Mouse (Mus musculus) heart, embryonic 15.5 days (tissue): ENCODE results near the gene Ino80. TPM values are rescaled to one million over a fixed set of nuclear protein-coding genes. Genes with fewer than 3 reads are reported as not detected.
A peak's percentile ranks its signal among the peaks of the same experiment; 100 is the strongest.

ENCODE experiments used
- ATAC-seq: fragments of 200-750 bp; cut with Nextera tagmentation; replicated peaks from 2 replicates; pipeline ENCODE4 v1.8.0; 2017; ENCODE audit warnings: low read depth, moderate TSS enrichment; ENCODE audit not compliant: insufficient number of reproducible peaks, insufficient read depth, low FRiP score
- H3K27ac ChIP-seq: fragments of 300-500 bp; sonication (generic); 2 replicates; pipeline ENCODE4 v1.5.1; 2015; ENCODE audit warnings: mild to moderate bottlenecking, inconsistent platforms
- H3K27me3 ChIP-seq: fragments of 300-500 bp; sonication (generic); 2 replicates; pipeline ENCODE4 v1.6.1; 2015; ENCODE audit warnings: inconsistent platforms
- H3K36me3 ChIP-seq: fragments of 300-500 bp; sonication (generic); 2 replicates; pipeline ENCODE4 v1.6.1; 2015; ENCODE audit warnings: mild to moderate bottlenecking, inconsistent platforms
- H3K4me1 ChIP-seq: fragments of 300-500 bp; sonication (generic); replicated peaks from 2 replicates; pipeline ENCODE4 v1.6.1; 2015; ENCODE audit warnings: inconsistent platforms
- H3K4me2 ChIP-seq: fragments of 300-500 bp; sonication (generic); 2 replicates; pipeline ENCODE4 v1.6.1; 2015; ENCODE audit warnings: inconsistent platforms, mild to moderate bottlenecking, moderate library complexity
- H3K4me3 ChIP-seq: fragments of 300-500 bp; sonication (generic); 2 replicates; pipeline ENCODE4 v1.5.1; 2015; ENCODE audit warnings: mild to moderate bottlenecking, inconsistent platforms
- H3K9ac ChIP-seq: fragments of 300-500 bp; sonication (generic); 2 replicates; pipeline ENCODE4 v1.6.1; 2015; ENCODE audit warnings: mild to moderate bottlenecking, inconsistent platforms
- H3K9me3 ChIP-seq: fragments of 300-500 bp; sonication (generic); replicated peaks from 2 replicates; pipeline ENCODE4 v1.6.1; 2016; ENCODE audit warnings: inconsistent platforms
- WGBS: fragments of 180-500 bp; shearing (Covaris S2); methylation state at CpG from one replicate; pipeline ENCODE4 v1.1.7; 2015; ENCODE audit warnings: mixed read lengths; 5-methylcytosine and 5-hydroxymethylcytosine counted together
- polyA plus RNA-seq: library from polyadenylated mRNA; unstranded; fragments of >200 nt; fragmentation: Nextera tagmentation; extraction: Ambion mirVana; gene quantifications from 2 replicates; pipeline ENCODE4 v1.2.1, GENCODE M21; 2015

Ino80 gene
- polyA plus RNA-seq, 1 experiment from 2014 or later, result 2.5 TPM

DNA sequence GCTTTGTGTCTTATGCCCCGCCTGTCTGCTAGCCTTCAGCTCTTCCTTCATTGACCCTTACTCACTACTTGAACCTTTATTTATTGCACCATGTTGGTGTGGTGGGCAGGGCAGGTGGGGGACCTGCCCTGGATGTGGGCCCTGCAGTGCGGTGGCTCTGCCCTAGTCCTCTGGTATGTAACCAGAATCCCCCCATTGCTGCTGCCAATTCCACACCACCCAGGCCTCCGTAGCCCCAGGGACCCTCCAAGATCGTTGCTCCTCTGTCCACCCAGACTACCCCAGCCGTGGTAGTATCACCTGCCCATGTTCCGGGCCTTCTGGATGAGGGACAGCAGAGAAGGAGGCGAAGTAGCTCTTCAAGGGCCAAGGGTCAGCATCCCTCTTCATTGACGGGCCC, 123.8 kb downstream of the Ino80 start:
- WGBS, result 81% methylated on average over 8 of the region's 8 CpGs
- Histone ChIP-seq H3K27ac (no peak overlapping the region), H3K9ac (no peak overlapping the region), H3K4me3 (no peak overlapping the region), H3K4me1 (peaks cover 12% of the 10 kb centered on the region), H3K36me3 (no peaks in the 10 kb centered on the region), H3K9me3 (no peaks in the 10 kb centered on the region), H3K27me3 (peaks cover 26% of the 10 kb centered on the region), H3K4me2 (no peak overlapping the region)
- ATAC-seq, result no peak

DNA sequence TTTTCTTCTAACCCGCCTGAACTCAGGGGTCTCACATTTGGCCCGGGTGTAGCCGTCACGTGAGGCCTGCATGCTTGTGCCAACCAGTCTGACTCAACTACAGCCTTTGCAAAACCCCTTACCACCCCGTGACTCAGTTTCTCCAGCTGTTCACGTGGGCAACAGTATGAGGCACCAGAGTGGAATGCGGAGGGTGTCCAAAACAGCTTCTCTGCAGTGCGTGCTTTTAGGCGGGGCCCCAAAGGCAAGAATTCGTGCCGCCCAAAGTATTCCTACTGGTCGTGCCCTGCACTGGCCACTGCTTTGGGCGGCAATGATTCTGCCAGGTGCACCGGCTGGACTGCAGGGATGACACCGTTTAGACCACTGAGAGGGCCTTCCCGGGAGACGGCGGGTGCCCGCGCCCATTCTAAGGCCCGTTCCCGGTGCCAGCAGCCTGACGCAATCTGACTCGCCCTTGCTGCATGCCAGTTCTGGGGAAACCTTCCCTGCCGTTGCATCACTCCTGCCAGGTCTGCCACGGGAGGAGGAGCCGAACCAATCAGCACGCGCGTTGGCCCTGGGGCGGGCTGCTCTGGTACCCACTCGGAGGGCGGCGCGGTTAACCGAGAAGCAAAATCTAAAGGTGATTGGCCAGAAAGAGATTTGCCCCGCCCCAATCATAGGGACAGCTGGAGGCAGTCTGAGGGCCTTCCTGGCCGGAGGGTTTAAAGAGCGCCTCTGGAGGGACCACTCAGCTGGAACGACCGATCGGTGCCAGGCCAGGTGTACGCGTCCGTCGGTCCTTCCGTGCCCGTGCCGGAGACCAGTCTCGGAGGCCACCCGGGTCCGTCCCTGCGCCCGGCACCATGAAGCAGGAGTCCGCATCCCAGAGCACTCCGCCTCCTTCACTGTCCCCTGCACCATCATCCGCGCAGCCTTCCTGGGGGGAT, 126.7 kb downstream of the Ino80 start, which contains the start of gene Chac1:
Gene Chac1, plus strand, starts transcription at position 675 of the 932 bp plus-strand sequence.
- H3K4me2 ChIP-seq, result peak within 1 kb of the TSS; percentile 89
- H3K4me1 ChIP-seq, result peaks cover 12% of the 10 kb centered on the region
- H3K9ac ChIP-seq, result 0 out of 2 replicates have a peak within 1 kb of the TSS, but pooled peaks have one; percentile 26
- WGBS, result 5% methylated on average over 58 of the region's 58 CpGs
- no peaks in the 10 kb centered on the region for H3K36me3 ChIP-seq
- no peaks in the 10 kb centered on the region for H3K9me3 ChIP-seq
- peak; percentile 76 for ATAC-seq
- H3K27me3 ChIP-seq, result peaks cover 26% of the 10 kb centered on the region
- no peak within 1 kb of the TSS for H3K27ac ChIP-seq
- H3K4me3 ChIP-seq, result peak within 1 kb of the TSS; percentile 53

DNA sequence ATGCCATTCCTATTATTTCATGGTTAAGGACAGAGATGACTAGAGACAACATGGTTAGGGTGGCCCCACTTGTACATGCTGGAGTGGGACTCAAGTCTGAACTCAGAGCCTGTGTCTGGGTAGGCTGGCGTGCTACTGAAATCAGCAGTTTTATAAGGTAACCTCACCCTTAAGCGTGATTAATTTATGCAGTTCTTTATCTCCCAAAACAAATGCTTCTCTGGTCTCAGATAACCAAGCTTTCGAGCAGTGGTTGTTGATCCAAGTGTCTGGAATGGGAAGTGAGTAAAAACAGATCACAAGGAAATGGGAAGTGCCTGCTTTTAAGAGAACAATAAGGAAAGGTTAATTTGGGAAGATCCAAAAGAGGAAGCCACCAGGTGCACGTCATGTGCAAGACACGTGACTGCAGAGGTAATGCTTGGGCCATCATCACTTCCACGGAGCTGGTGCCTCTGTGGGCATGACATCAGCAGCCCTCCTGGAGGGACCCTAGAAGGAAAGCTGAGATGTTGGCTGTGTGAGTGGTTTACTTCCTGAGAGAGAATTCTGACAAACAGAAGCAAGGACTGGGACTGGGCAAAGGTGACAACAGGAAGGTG, 132.8 kb downstream of the Ino80 start:
- no peak overlapping the region for H3K27ac ChIP-seq
- H3K36me3 ChIP-seq, result no peaks in the 10 kb centered on the region
- H3K4me1 ChIP-seq, result no peaks in the 10 kb centered on the region; the same call in 1 of the 2 replicates
- WGBS, result 25% methylated on average over 6 of the region's 6 CpGs
- ATAC-seq, result no peak
- H3K9me3 ChIP-seq, result no peaks in the 10 kb centered on the region
- H3K4me2 ChIP-seq, result no peak overlapping the region
- H3K9ac ChIP-seq, result no peak overlapping the region
- no peak overlapping the region for H3K4me3 ChIP-seq
- peaks cover 5% of the 10 kb centered on the region; the same call in 1 of the 2 replicates for H3K27me3 ChIP-seq

DNA sequence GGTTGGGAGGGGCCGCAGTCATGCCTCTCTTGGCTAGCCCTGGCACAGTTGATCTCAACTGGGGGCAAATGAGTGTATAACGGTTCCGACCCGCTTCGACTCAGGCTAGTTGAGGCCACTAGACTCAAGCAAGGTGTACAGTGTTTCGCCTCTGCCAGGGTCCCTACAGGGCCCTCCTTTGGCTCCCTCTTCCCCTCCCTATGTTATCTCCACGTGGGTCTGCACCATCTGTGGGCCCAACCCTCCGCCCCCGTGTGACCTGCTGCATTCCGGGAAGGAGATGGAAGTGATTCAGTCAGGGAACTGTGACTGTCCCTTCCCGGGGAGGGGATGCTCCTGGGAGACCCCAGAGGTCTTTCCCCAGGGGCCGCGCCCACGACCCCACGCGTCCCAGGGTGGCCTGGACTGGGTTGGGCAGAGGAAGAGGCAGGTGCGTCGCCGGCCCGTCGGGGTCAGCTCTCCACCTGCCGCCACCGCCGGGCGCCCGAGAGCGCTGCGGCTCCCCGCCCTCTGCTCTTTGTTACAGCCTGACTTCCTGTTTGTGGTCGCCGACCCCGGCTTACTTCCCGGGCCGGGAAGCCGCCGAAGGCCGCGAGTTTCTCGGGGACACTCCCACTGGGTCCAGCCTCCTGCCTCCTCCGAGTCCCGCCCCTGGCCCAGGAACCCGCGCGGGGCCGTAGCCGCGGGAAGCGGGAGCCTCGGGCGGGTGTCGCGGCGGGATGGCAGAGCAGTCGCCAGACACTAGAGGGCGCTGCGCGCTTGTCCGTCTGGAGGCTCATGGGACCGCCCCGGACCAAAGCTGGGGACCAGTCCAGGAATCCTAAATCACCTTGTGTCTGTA, 139.8 kb downstream of the Ino80 start:
- Histone ChIP-seq H3K36me3 (no peaks in the 10 kb centered on the region), H3K4me2 (peak overlapping the region; percentile 81), H3K4me3 (peak overlapping the region; percentile 61), H3K9ac (peak overlapping the region; percentile 66), H3K4me1 (peaks cover 18% of the 10 kb centered on the region), H3K9me3 (no peaks in the 10 kb centered on the region), H3K27me3 (peaks cover under 1% of the 10 kb centered on the region; the same call in 1 of the 2 replicates), H3K27ac (peak overlapping the region; percentile 73)
- peak; percentile 80 for ATAC-seq
- 9% methylated on average over 60 of the region's 60 CpGs for WGBS

DNA sequence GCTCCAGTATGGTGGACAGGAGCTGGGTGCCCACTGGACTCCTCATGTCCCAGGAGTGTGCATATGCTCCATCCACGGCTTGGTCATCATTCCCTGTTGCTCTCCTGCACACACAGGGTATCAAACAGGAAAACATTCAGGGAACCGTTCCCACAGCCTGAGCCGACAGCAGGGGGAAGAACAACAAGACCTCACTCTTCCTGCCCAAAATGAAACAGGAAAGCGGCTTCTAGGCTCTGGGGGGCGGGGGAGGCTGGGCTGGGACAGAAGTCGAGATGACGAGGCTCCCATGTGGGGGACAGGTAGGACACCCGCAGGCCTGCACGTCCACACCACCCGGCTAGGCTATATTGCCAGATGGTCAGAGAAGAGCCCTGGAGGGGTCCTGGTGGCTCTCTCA, 141.0 kb downstream of the Ino80 start:
- 45% methylated on average over 10 of the region's 10 CpGs for WGBS
- no peak overlapping the region for H3K9ac ChIP-seq
- no peak overlapping the region for H3K4me3 ChIP-seq
- 0 out of 2 replicates have a peak overlapping the region, but pooled peaks have one; percentile 4 for H3K4me2 ChIP-seq
- peak overlapping the region; percentile 73 for H3K27ac ChIP-seq
- peaks cover 12% of the 10 kb centered on the region for H3K27me3 ChIP-seq
- no peaks in the 10 kb centered on the region for H3K9me3 ChIP-seq
- ATAC-seq, result no peak
- no peaks in the 10 kb centered on the region for H3K36me3 ChIP-seq
- peaks cover 18% of the 10 kb centered on the region for H3K4me1 ChIP-seq

DNA sequence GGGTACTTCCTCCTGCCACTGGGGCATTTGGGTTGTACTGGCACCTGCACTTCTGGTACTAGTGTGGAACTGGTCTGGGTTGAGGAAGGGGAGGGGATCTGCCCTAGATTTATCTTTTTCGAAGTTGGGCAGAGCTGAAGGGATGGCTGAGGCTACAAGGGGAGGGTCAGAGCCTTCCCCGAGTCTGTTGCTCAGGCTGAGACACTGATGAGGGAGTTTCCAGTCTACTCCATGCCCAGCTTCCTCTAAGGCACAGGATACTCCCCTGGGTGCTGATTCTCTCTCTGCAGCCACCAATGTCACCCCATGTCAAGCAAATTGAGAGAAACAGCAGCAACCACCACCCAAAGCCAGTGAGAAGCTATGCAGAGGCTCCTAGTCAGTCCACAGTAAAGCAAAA, 141.5 kb downstream of the Ino80 start:
- H3K9ac ChIP-seq, result no peak overlapping the region
- H3K4me2 ChIP-seq, result 0 out of 2 replicates have a peak overlapping the region, but pooled peaks have one; percentile 4
- no peaks in the 10 kb centered on the region for H3K36me3 ChIP-seq
- no peaks in the 10 kb centered on the region for H3K9me3 ChIP-seq
- ATAC-seq, result no peak
- 62% methylated on average over 2 of the region's 2 CpGs for WGBS
- peak overlapping the region; percentile 73 for H3K27ac ChIP-seq
- H3K4me1 ChIP-seq, result peaks cover 18% of the 10 kb centered on the region
- peaks cover 16% of the 10 kb centered on the region for H3K27me3 ChIP-seq
- no peak overlapping the region for H3K4me3 ChIP-seq

DNA sequence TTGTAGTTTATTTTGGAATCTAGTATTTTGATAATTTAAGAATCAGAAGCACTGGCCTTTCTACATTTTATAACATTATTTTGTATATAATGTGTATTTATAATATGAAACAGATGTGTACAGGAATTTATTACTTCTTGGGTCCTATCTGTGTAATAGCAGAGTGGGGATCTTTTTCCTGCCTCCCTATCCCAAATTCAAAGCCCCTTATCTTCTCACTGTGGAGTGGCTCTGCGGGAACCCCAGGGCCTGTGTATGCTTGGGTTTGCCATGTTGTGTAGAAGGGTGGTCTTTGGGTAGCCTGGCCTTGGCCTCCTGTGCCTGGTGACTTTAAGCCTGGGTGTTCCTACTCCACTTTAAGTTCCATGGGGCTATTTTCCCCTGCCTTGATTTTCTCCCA, 142.0 kb downstream of the Ino80 start:
- H3K9me3 ChIP-seq, result no peaks in the 10 kb centered on the region
- H3K4me3 ChIP-seq, result no peak overlapping the region
- H3K4me2 ChIP-seq, result peak overlapping the region; percentile 24; the same call in 1 of the 2 replicates
- H3K27ac ChIP-seq, result peak overlapping the region; percentile 73
- H3K4me1 ChIP-seq, result peaks cover 18% of the 10 kb centered on the region
- no peak overlapping the region for H3K9ac ChIP-seq
- no peaks in the 10 kb centered on the region for H3K36me3 ChIP-seq
- ATAC-seq, result no peak
- WGBS, result 44% methylated on average over 1 of the region's 1 CpGs
- H3K27me3 ChIP-seq, result peaks cover 21% of the 10 kb centered on the region

DNA sequence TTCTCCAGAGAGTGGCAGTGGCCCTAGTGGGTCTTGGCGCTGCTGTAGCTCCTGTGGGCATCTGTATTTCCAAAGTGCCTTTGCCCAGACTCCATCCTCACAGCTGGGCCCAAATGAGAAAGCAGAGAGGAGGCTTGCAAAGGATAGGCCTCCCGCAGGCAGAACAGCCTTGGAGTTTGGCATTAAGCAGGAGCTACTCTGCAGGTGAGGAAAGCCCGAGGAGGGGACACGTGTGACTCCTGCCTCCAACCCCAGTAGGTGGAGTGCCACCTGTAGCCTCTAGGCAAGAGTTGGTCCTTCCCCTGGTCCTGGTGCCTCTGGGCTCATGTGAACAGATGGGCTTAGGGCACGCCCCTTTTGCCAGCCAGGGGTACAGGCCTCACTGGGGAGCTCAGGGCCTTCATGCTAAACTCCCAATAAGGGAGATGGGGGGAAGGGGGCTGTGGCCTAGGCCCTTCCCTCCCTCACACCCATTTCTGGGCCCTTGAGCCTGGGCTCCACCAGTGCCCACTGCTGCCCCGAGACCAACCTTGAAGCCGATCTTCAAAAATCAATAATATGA, 142.4 kb downstream of the Ino80 start:
- Histone ChIP-seq H3K27me3 (peaks cover 24% of the 10 kb centered on the region), H3K4me2 (peak overlapping the region; percentile 46), H3K4me3 (peak overlapping the region; percentile 15), H3K9me3 (no peaks in the 10 kb centered on the region), H3K36me3 (no peaks in the 10 kb centered on the region), H3K27ac (0 out of 2 replicates have a peak overlapping the region, but pooled peaks have one; percentile 40), H3K4me1 (peaks cover 18% of the 10 kb centered on the region), H3K9ac (no peak overlapping the region)
- 58% methylated on average over 7 of the region's 7 CpGs for WGBS
- ATAC-seq, result no peak

DNA sequence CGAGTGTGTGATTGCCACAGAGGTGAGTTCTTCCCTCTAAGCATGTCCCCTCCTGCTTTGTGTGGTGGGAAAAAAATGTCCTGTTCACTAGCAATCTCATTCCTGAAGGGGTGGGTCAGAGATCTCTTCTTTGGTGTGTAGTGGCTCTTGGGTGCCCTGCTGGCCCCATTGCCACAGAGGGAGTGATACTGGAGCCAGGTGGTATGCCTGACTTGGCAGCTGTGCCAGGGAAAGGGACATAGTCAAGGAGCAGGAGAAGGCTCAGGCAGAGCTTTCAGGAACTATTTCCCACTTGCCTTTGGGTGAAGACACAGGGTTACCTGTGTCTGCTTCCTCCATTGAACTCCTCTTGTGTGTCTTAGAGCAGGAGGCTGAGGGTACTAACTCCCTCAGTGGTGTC, 143.4 kb downstream of the Ino80 start:
- peaks cover 31% of the 10 kb centered on the region for H3K27me3 ChIP-seq
- peak overlapping the region; percentile 15 for H3K4me3 ChIP-seq
- H3K27ac ChIP-seq, result peak overlapping the region; percentile 24; the same call in 1 of the 2 replicates
- H3K4me2 ChIP-seq, result peak overlapping the region; percentile 46
- H3K36me3 ChIP-seq, result no peaks in the 10 kb centered on the region
- no peak overlapping the region for H3K9ac ChIP-seq
- 39% methylated on average over 1 of the region's 1 CpGs for WGBS
- H3K4me1 ChIP-seq, result peaks cover 18% of the 10 kb centered on the region
- H3K9me3 ChIP-seq, result no peaks in the 10 kb centered on the region
- no peak for ATAC-seq

DNA sequence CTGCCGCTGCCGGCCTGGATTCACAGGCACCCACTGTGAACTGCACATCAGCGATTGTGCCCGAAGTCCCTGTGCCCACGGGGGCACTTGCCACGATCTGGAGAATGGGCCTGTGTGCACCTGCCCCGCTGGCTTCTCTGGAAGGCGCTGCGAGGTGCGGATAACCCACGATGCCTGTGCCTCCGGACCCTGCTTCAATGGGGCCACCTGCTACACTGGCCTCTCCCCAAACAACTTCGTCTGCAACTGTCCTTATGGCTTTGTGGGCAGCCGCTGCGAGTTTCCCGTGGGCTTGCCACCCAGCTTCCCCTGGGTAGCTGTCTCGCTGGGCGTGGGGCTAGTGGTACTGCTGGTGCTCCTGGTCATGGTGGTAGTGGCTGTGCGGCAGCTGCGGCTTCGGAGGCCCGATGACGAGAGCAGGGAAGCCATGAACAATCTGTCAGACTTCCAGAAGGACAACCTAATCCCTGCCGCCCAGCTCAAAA, 145.3 kb downstream of the Ino80 start:
- peaks cover 10% of the 10 kb centered on the region for H3K4me1 ChIP-seq
- no peaks in the 10 kb centered on the region for H3K9me3 ChIP-seq
- no peaks in the 10 kb centered on the region for H3K36me3 ChIP-seq
- WGBS, result 67% methylated on average over 24 of the region's 24 CpGs
- no peak overlapping the region for H3K9ac ChIP-seq
- peak overlapping the region; percentile 35 for H3K4me2 ChIP-seq
- ATAC-seq, result no peak
- peaks cover 50% of the 10 kb centered on the region for H3K27me3 ChIP-seq
- H3K4me3 ChIP-seq, result peak overlapping the region; percentile 21
- no peak overlapping the region for H3K27ac ChIP-seq
